Mouse (Mus musculus): ENCODE data around the gene Tcf21.

Gene Tcf21

GRCm38 (mm10) chr10:22819871-22820590, at the start of gene Tcf21:
TSS of gene Tcf21 (minus strand) at chr10:22820174.
- no peak for DNase-seq

GRCm38 (mm10) chr10:22868386-22868918, 48.5 kb upstream of the Tcf21 start:
- no peak for DNase-seq

- no peak for DNase-seq
Measured at GRCm38 (mm10) chr10:22867210-22867609, 47.2 kb upstream of the Tcf21 start.

GRCm38 (mm10) chr10:22858111-22858510, 38.1 kb upstream of the Tcf21 start:
- no peak for DNase-seq

- no peak for DNase-seq
Measured at GRCm38 (mm10) chr10:22854330-22854729, 34.4 kb upstream of the Tcf21 start.

DNA sequence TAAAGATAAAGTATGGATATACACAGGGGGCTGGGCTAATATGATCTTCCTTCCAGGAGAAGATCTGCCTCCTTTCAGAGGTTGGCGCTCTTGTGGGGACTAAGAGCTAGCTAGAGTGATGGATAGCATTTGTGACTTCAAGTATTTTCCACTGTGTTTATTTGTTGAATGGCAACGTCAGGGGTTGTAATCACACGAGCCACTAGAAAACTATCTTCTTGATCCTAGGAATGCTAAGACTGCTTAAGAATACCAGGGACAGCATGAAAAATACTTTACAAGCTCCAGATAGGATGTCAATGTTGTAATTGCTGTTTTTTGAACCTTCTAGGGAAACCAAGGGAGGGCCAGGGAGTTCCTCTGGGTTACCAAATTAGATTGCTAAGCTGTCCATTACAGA, 25.4 kb upstream of the Tcf21 start:
- no peak for DNase-seq

GRCm38 (mm10) chr10:22844731-22845130, 24.8 kb upstream of the Tcf21 start:
- DNase-seq: no peak

DNA sequence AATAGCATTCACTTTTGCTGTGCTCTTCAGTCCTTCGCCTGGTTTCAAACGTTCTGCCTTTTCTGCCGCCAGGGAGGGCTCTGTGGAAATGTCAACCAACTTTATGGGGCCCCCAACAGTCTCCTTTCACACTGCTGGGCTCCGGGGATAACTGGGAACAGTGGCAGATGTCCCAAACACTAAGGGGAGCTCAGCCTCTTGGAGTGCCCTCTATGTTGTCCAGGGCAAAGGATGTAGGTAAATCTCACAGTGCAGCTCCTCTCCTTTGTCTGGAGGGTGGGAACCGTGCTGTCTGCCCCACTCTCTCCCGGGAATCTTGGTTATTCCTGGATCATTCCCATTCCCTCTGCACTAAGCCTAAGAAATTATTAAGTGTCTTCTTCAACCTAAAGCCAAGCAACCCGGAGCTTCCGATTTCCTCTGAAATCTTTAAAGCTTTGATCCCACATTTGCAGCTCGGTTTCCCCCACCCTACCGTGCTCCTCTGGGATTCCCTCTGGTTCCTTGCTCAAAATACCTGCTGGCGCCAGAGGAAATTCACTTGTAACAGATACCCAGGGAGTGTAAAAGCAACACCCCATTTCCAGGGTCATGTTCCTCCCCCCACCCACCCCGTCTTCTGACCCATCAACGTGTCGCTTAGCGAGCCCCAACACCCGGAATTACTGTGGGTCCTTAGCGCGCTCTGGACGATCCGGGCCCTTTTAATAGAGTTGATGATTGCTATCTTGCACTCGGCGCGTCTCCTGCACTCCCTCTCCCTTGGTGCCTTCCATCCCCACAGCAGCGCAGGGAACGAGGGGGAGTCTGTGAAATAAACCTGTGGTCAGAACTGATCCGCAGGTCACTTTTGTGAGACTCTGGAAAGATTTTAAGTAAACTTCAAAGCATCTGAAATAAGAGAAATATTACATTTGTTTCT, 23.7 kb upstream of the Tcf21 start:
- DNase-seq: no peak

- no peak for DNase-seq
Measured at GRCm38 (mm10) chr10:22842781-22843439, 22.9 kb upstream of the Tcf21 start.

DNA sequence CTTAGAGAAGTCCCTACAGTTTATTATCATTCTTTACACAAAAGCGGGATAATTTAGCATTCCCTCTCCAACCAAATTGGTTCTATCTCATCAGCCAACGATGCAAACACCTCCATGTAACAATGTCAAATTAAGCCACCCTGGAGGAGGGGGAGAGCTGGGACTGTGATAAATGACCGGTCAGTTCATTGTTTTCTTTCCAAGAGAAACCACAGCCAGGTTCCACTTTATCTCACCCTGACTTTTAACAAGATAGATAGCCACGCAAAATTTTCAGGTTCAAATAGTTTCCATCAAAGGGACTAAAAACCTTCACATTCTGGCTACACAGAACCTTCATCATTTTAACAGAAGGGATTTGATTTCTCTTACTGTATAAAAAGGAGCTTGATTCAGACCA, 22.1 kb upstream of the Tcf21 start:
- DNase-seq: no peak

DNA sequence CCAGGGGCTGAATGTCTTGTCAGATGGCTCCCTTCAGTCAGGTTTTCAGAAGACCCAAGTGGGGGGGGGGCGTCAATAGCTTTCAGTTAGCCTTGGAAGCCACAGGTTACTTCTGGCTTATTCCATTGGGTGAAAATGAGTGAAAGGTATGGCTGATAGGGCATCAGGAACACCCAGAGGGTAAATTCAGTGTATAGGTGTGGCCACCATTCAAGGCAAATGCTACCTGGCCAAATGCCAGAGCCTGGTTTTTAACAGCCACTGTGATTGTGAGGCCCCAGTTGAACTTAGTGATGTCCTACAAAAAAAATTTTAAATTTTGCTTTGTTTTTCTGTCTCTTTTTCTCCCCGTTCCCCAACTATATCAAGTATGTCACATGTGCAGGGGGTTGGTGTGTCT, 6.3 kb upstream of the Tcf21 start:
- no peak for DNase-seq

DNA sequence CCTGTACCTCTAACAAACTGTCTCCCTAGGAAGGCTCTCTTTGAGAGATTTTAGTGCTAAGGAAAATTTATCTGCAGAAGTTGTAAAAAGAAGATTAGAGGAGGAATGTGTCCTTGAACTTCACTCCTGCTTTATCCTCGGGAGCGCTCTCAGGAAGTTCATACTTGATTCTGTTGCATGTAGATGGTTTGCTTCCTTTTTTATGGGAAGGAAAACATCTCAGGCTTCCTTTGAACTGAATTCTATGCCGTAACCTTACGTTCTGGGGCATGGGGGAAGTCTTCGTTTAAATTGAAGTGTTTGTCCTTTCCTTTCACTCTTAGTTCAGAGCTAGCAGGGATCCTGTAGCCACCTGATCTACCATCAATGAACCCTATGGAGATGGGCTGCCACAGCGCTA, 2.9 kb upstream of the Tcf21 start:
- no peak for DNase-seq

- DNase-seq: no peak
Measured at GRCm38 (mm10) chr10:22822486-22822885, 2.5 kb upstream of the Tcf21 start.

- DNase-seq: no peak
Measured at GRCm38 (mm10) chr10:22821709-22822108, 1.7 kb upstream of the Tcf21 start.

- no peak for DNase-seq
Measured at GRCm38 (mm10) chr10:22821267-22821666, 1.3 kb upstream of the Tcf21 start.

DNA sequence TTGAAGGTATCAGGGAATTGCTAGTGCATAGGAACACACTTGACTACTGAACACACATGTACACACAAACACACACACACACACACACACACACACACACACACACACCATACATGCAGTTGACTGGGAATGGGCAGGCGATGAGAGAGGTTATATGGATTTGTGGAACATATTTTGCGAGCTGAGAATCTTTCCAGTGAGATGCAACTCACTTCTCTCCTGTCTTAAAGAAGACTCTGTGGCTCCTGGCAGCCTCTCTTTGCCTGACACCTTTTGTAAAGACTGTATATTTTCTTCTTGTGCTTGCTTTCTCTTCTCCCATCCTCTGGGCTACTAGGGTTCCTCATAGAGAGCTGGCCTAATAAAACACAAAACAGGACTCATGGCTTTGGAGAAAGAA, 867 bp upstream of the Tcf21 start:
- DNase-seq: no peak

- DNase-seq: no peak
Measured at GRCm38 (mm10) chr10:22819239-22819870, 619 bp downstream of the Tcf21 start.

DNA sequence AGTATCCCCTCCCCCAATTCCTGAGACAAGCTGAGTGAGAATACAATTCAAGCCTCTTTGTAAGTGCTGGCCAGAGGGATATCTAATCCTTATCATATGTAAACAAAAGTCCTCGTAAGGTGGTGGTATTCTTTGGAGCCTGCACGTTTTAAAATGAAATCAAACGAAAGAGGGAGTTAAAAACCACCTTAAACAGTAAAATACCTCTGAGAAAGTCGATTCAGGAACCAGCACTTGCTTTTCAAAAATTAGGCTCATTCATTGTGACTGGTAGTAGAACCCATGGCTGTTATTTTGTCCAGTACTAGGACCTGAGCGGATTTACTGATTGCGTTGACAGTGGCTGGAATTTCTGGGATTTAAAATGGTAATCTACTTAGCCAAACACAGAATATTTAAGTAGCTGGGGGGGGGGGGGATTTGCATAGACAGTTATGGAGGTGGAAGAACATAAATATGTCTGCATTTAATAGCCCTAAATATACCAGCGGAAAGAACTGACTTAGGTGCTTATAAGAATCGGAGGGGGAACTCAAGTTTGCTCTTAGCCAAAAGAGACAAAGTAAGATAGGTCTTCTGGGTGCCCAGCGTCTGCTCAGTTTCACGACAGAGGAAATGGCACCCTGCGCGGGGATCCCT, 1.3 kb downstream of the Tcf21 start:
- no peak for DNase-seq

GRCm38 (mm10) chr10:22817976-22818375, 2.0 kb downstream of the Tcf21 start:
- DNase-seq: no peak

- no peak for DNase-seq
Measured at GRCm38 (mm10) chr10:22817561-22817960, 2.4 kb downstream of the Tcf21 start.

GRCm38 (mm10) chr10:22816237-22816762, 3.7 kb downstream of the Tcf21 start:
- no peak for DNase-seq
